ENCODE assay signal across 18 mouse cellular contexts in the genomic region with DNA sequence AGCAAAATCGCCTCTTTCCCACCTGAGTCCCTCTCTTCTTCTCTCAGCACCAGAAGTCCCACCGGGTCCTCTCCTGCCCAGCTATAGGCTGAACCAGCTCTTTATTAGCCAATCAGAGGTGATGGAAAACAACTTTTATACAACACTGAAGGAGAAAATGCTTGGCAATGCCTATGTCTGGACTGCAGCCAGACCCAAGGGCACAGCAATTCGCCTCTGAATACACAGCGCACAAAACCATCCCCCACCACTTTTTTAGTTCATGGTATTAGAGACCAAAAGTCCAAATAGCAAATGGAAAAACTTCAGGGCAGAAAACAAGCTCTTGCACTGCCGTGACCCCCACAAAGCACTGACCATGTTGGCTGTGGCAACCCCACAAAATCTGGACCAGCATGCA. TPM values are rescaled to one million over a fixed set of nuclear protein-coding genes. Genes with fewer than 3 reads are reported as not detected.
DNase-seq lines count a peak whose midpoint lies in the region; ATAC-seq and TF ChIP-seq lines count a peak whose summit lies in the region.
"Had no signal": no experiment of that assay in that cellular context is flagged by ENCODE, and none has a peak within 500 bp of the region (broad histone marks: within the 10 kb centered on the region; RNA-seq: fewer than 3 reads in every experiment).

No protein-coding gene starts in this region.

- peak; percentile 8 to 16 for DNase-seq in cerebellum, postnatal 36 days
- DNase-seq in cerebellum, adult 9-10 months, result no peak
- DNase-seq in hindbrain, embryonic 14.5 days (ENCODE audit: low spot score), result peak; percentile 45
- DNase-seq in midbrain, postnatal 0 days (ENCODE audit: low spot score), result peak; percentile 40
- no peak for DNase-seq in frontal cortex, postnatal 14 days (ENCODE audit: low spot score in 2 of 2)
- DNase-seq: B cell, adult 2 months; cerebellum, adult 11-12 months; gastrocnemius, postnatal 14 days; lung, embryonic 14.5 days; right cerebral cortex, postnatal 25 days; thymus, postnatal 36 days had no signal

- no peak overlapping the region for H3K9ac ChIP-seq in hindbrain, embryonic 14.5 days
- no peak overlapping the region for H3K9ac ChIP-seq in hindbrain, embryonic 13.5 days
- H3K9ac ChIP-seq in midbrain, postnatal 0 days (replicated peaks; ENCODE audit: low read length, poor library complexity, severe bottlenecking), result no peak overlapping the region
- no peak overlapping the region for H3K9ac ChIP-seq in midbrain, embryonic 13.5 days (replicated peaks)
- H3K9ac ChIP-seq: lung, embryonic 14.5 days; midbrain, embryonic 15.5 days had no signal

- no peak overlapping the region for H3K27ac ChIP-seq in hindbrain, embryonic 14.5 days
- no peak overlapping the region for H3K27ac ChIP-seq in hindbrain, embryonic 13.5 days
- H3K27ac ChIP-seq in midbrain, postnatal 0 days (ENCODE audit: low read depth, low read length), result no peak overlapping the region
- H3K27ac ChIP-seq in midbrain, embryonic 13.5 days, result no peak overlapping the region
- H3K27ac ChIP-seq: macrophage; midbrain, embryonic 15.5 days had no signal

- H3K4me1 ChIP-seq in hindbrain, embryonic 14.5 days (replicated peaks; ENCODE audit: control insufficient read depth, insufficient read depth, low read length), result peaks cover 9% of the 10 kb centered on the region; the same call in 1 of the 2 replicates
- H3K4me1 ChIP-seq in hindbrain, embryonic 13.5 days (replicated peaks), result peaks cover 18% of the 10 kb centered on the region
- no peaks in the 10 kb centered on the region for H3K4me1 ChIP-seq in midbrain, postnatal 0 days (ENCODE audit: insufficient read depth, low read length)
- peaks cover 13% of the 10 kb centered on the region for H3K4me1 ChIP-seq in midbrain, embryonic 13.5 days (replicated peaks)

- H3K27me3 ChIP-seq in hindbrain, embryonic 14.5 days (ENCODE audit: control insufficient read depth, insufficient read depth, low read length), result no peaks in the 10 kb centered on the region
- H3K27me3 ChIP-seq in hindbrain, embryonic 13.5 days, result no peaks in the 10 kb centered on the region
- no peaks in the 10 kb centered on the region for H3K27me3 ChIP-seq in midbrain, postnatal 0 days (ENCODE audit: insufficient read depth, low read length)
- H3K27me3 ChIP-seq in midbrain, embryonic 13.5 days, result no peaks in the 10 kb centered on the region
- H3K27me3 ChIP-seq: midbrain, embryonic 15.5 days; Patski had no signal

- no peak overlapping the region for H3K4me3 ChIP-seq in hindbrain, embryonic 14.5 days (replicated peaks; ENCODE audit: low read length)
- H3K4me3 ChIP-seq in hindbrain, embryonic 13.5 days, result no peak overlapping the region
- H3K4me3 ChIP-seq in midbrain, postnatal 0 days (ENCODE audit: low read depth, low read length), result no peak overlapping the region
- no peak overlapping the region for H3K4me3 ChIP-seq in midbrain, embryonic 13.5 days (replicated peaks)
- H3K4me3 ChIP-seq: midbrain, embryonic 15.5 days had no signal

- WGBS in hindbrain, embryonic 14.5 days, result 74% methylated on average over 5 of the region's 5 CpGs
- WGBS in hindbrain, embryonic 13.5 days, result 85% methylated on average over 5 of the region's 5 CpGs
- WGBS in midbrain, postnatal 0 days, result 73% methylated on average over 5 of the region's 5 CpGs
- 87% methylated on average over 5 of the region's 5 CpGs for WGBS in midbrain, embryonic 13.5 days

- no peak overlapping the region for H3K4me2 ChIP-seq in hindbrain, embryonic 14.5 days (replicated peaks)
- no peak overlapping the region for H3K4me2 ChIP-seq in hindbrain, embryonic 13.5 days
- H3K4me2 ChIP-seq in midbrain, postnatal 0 days (ENCODE audit: low read depth, low read length, poor library complexity, severe bottlenecking), result no peak overlapping the region
- H3K4me2 ChIP-seq in midbrain, embryonic 13.5 days (replicated peaks), result no peak overlapping the region
- H3K4me2 ChIP-seq: lung, embryonic 14.5 days; midbrain, embryonic 15.5 days had no signal

- ATAC-seq in hindbrain, embryonic 14.5 days (ENCODE audit: low FRiP score), result no peak
- no peak for ATAC-seq in hindbrain, embryonic 13.5 days (ENCODE audit: low FRiP score)
- no peak for ATAC-seq in midbrain, postnatal 0 days (ENCODE audit: low FRiP score)
- no peak for ATAC-seq in midbrain, embryonic 13.5 days
- ATAC-seq: forebrain, embryonic 16.5 days; inflammation-experienced regulatory T-cells, adult 6 months; midbrain, embryonic 15.5 days; Patski had no signal

- no peak for TF ChIP-seq CTCF in midbrain, postnatal 0 days (IDR thresholded peaks at IDR 0.05)

- H3K36me3 ChIP-seq in hindbrain, embryonic 14.5 days (replicated peaks; ENCODE audit: control insufficient read depth, insufficient read depth), result no peaks in the 10 kb centered on the region
- no peaks in the 10 kb centered on the region for H3K36me3 ChIP-seq in hindbrain, embryonic 13.5 days
- H3K36me3 ChIP-seq in midbrain, postnatal 0 days (ENCODE audit: insufficient read depth, low read length), result no peaks in the 10 kb centered on the region
- no peaks in the 10 kb centered on the region for H3K36me3 ChIP-seq in midbrain, embryonic 13.5 days
- H3K36me3 ChIP-seq: midbrain, embryonic 15.5 days had no signal

- no peaks in the 10 kb centered on the region for H3K9me3 ChIP-seq in hindbrain, embryonic 14.5 days (ENCODE audit: control insufficient read depth, low read length)
- no peaks in the 10 kb centered on the region for H3K9me3 ChIP-seq in hindbrain, embryonic 13.5 days
- H3K9me3 ChIP-seq in midbrain, postnatal 0 days (ENCODE audit: low read length), result no peaks in the 10 kb centered on the region
- no peaks in the 10 kb centered on the region for H3K9me3 ChIP-seq in midbrain, embryonic 13.5 days
- H3K9me3 ChIP-seq: midbrain, embryonic 15.5 days had no signal

RNA-seq across cellular contexts. Expression of gene Egln3, which starts 57.8 kb away (rescaled TPM):
- polyA plus RNA-seq in hindbrain, embryonic 14.5 days (2014; fragmentation: Nextera tagmentation; extraction: Ambion mirVana), result 6.5 and 6.9 TPM in 2 replicates
- polyA plus RNA-seq in hindbrain, embryonic 13.5 days (2015; fragmentation: Nextera tagmentation; extraction: Ambion mirVana), result 4.7 and 5.8 TPM in 2 replicates
- 8.0 and 11.2 TPM in 2 replicates for total RNA-seq in midbrain, postnatal 0 days (2014; rRNA removed)
- polyA plus RNA-seq in midbrain, postnatal 0 days (2015; fragmentation: Nextera tagmentation; extraction: Ambion mirVana), result 3.5 and 3.6 TPM in 2 replicates
- polyA plus RNA-seq in midbrain, embryonic 13.5 days (2015; fragmentation: Nextera tagmentation; extraction: Ambion mirVana), result 3.9 and 4.0 TPM in 2 replicates

Comparison
In these comparisons a context has a peak if more than half of its experiments do, and no peak if none do; other contexts are left out.
1. DNase-seq: peak in cerebellum, postnatal 36 days (2 of 2), hindbrain, embryonic 14.5 days (single experiment) and midbrain, postnatal 0 days (single experiment); none in cerebellum, adult 9-10 months (single experiment) and frontal cortex, postnatal 14 days (0 of 2).